ENCODE assay signal across 23 mouse cellular contexts in genomic region chr2:130705178-130705577, GRCm38 (mm10). TPM values are rescaled to one million over a fixed set of nuclear protein-coding genes. Genes with fewer than 3 reads are reported as not detected.
DNase-seq lines count a peak whose midpoint lies in the region; ATAC-seq and TF ChIP-seq lines count a peak whose summit lies in the region.
"Had no signal": no experiment of that assay in that cellular context is flagged by ENCODE, and none has a peak within 500 bp of the region (broad histone marks: within the 10 kb centered on the region; RNA-seq: fewer than 3 reads in every experiment).

No protein-coding gene starts in this region.

- peaks cover 20% of the 10 kb centered on the region for H3K36me3 ChIP-seq in limb, embryonic 15.5 days
- peaks cover 6% of the 10 kb centered on the region; the same call in 1 of the 2 replicates for H3K36me3 ChIP-seq in limb, embryonic 10.5 days
- peaks cover 2% of the 10 kb centered on the region for H3K36me3 ChIP-seq in E14TG2a.4 (ENCODE audit: insufficient read depth, low read length)

- intact Hi-C loops in gastrocnemius, adult 2 months (cut with DNase I), result no loop called here
- intact Hi-C loops in gastrocnemius, postnatal 36 days (cut with DNase I), result no loop called here

- no peak overlapping the region for H3K4me2 ChIP-seq in limb, embryonic 15.5 days
- H3K4me2 ChIP-seq: forebrain, embryonic 13.5 days; heart, embryonic 13.5 days; hindbrain, embryonic 15.5 days; liver, embryonic 15.5 days had no signal

- H3K27ac ChIP-seq in gastrocnemius, adult 2 months, result no peak overlapping the region
- peak overlapping the region; percentile 69; the same call in 1 of the 2 replicates for H3K27ac ChIP-seq in limb, embryonic 15.5 days
- H3K27ac ChIP-seq in limb, embryonic 10.5 days, result no peak overlapping the region
- H3K27ac ChIP-seq: forebrain, embryonic 13.5 days; heart, embryonic 13.5 days had no signal

- 0 out of 2 replicates have a peak, but pooled peaks cover under 1% of the 10 kb centered on the region for H3K27me3 ChIP-seq in limb, embryonic 15.5 days
- peaks cover 1% of the 10 kb centered on the region; the same call in 1 of the 2 replicates for H3K27me3 ChIP-seq in limb, embryonic 10.5 days (ENCODE audit: low read depth, poor library complexity, severe bottlenecking)
- no peaks in the 10 kb centered on the region for H3K27me3 ChIP-seq in E14TG2a.4 (ENCODE audit: insufficient read depth, low read length)
- H3K27me3 ChIP-seq: forebrain, embryonic 13.5 days; hindbrain, embryonic 15.5 days had no signal

- 63% methylated on average over 6 of the region's 6 CpGs for WGBS in limb, embryonic 15.5 days
- 70% methylated on average over 6 of the region's 6 CpGs for WGBS in limb, embryonic 10.5 days

- no peak for DNase-seq in gastrocnemius, adult 2 months
- no peak for DNase-seq in gastrocnemius, postnatal 36 days
- DNase-seq in limb, embryonic 10.5 days (ENCODE audit: low spot score), result no peak
- peak; percentile 27 for DNase-seq in brain, adult 2 months (ENCODE audit: low read depth, low spot score)
- no peak for DNase-seq in testis, postnatal 10 days (ENCODE audit: low spot score)
- DNase-seq: adrenal gland, postnatal 36 days; B cell, adult 2 months; cerebellum, adult 2 months; heart, postnatal 36 days; kidney, postnatal 14 days; lung, postnatal 14 days; midbrain, embryonic 14.5 days; thymus, postnatal 36 days had no signal

- no peak overlapping the region for H3K9ac ChIP-seq in limb, embryonic 15.5 days
- H3K9ac ChIP-seq: forebrain, embryonic 13.5 days; heart, embryonic 13.5 days; hindbrain, embryonic 15.5 days; liver, embryonic 15.5 days had no signal

- TF ChIP-seq CTCF in gastrocnemius, adult 2 months (IDR thresholded peaks at IDR 0.05), result peak; percentile 12; the same call in 1 of the 2 replicates
- TF ChIP-seq CTCF in E14TG2a.4 (conservative IDR thresholded peaks at IDR 0.05; ENCODE audit: low read length), result 0 out of 2 replicates have a peak, but pooled peaks have one; percentile 13

- no peaks in the 10 kb centered on the region for H3K9me3 ChIP-seq in limb, embryonic 15.5 days
- no peaks in the 10 kb centered on the region for H3K9me3 ChIP-seq in limb, embryonic 10.5 days (replicated peaks)
- no peaks in the 10 kb centered on the region for H3K9me3 ChIP-seq in E14TG2a.4 (ENCODE audit: low read length)
- H3K9me3 ChIP-seq: forebrain, embryonic 13.5 days; heart, embryonic 13.5 days; hindbrain, embryonic 15.5 days; liver, embryonic 15.5 days had no signal

- no peak overlapping the region for H3K4me3 ChIP-seq in gastrocnemius, adult 2 months
- H3K4me3 ChIP-seq in limb, embryonic 15.5 days, result no peak overlapping the region
- H3K4me3 ChIP-seq in limb, embryonic 10.5 days, result no peak overlapping the region
- 0 out of 2 replicates have a peak overlapping the region, but pooled peaks have one; percentile 1 for H3K4me3 ChIP-seq in E14TG2a.4 (replicated peaks; ENCODE audit: low read length)
- H3K4me3 ChIP-seq: erythroblast, embryonic 14.5 days; forebrain, embryonic 13.5 days; heart, embryonic 13.5 days; hindbrain, embryonic 15.5 days; liver, embryonic 15.5 days; myocyte had no signal

- H3K4me1 ChIP-seq in limb, embryonic 15.5 days, result peaks cover 12% of the 10 kb centered on the region
- H3K4me1 ChIP-seq in limb, embryonic 10.5 days, result peaks cover 12% of the 10 kb centered on the region
- H3K4me1 ChIP-seq in E14TG2a.4 (replicated peaks; ENCODE audit: low read depth, low read length), result peaks cover 37% of the 10 kb centered on the region
- H3K4me1 ChIP-seq: forebrain, embryonic 13.5 days; hindbrain, embryonic 15.5 days had no signal

- ATAC-seq in limb, embryonic 15.5 days (ENCODE audit: insufficient number of reproducible peaks, low FRiP score, low TSS enrichment, low read depth), result no peak
- ATAC-seq: intestine, embryonic 16.5 days had no signal

RNA-seq across cellular contexts. Expression of gene Slc4a11, which starts 7.9 kb away (rescaled TPM):
- under 1 TPM in 1 of 2 experiments, not detected in 1; 0.45 TPM for total RNA-seq in gastrocnemius, adult 2 months (2021)
- total RNA-seq in gastrocnemius, postnatal 36 days (2021), result under 1 TPM in 1 of 2 experiments, not detected in 1; 0.12 TPM
- polyA plus RNA-seq in limb, embryonic 15.5 days (2015; fragmentation: Nextera tagmentation; extraction: Ambion mirVana), result 2.6 and 2.9 TPM in 2 replicates
- polyA plus RNA-seq in limb, embryonic 10.5 days (2016; fragmentation: Nextera tagmentation; extraction: Ambion mirVana), result 0.10 and 0.60 TPM in 2 replicates
- total RNA-seq: megakaryocyte, adult 5-6 weeks had no signal
- polyA plus RNA-seq: erythroblast, embryonic 14.5 days had no signal

RNA-seq across cellular contexts. Expression of gene Itpa, which starts 37.8 kb away (rescaled TPM):
- total RNA-seq in gastrocnemius, adult 2 months (2021), result 10 to 100 TPM; 10.8 to 16.2 TPM
- total RNA-seq in gastrocnemius, postnatal 36 days (2021), result 10 to 100 TPM; 10.8 to 13.2 TPM
- 90.9 and 99.1 TPM in 2 replicates for polyA plus RNA-seq in limb, embryonic 15.5 days (2015; fragmentation: Nextera tagmentation; extraction: Ambion mirVana)
- 150 and 154 TPM in 2 replicates for polyA plus RNA-seq in limb, embryonic 10.5 days (2016; fragmentation: Nextera tagmentation; extraction: Ambion mirVana)

RNA-seq across cellular contexts. Expression of gene Ddrgk1, which starts 40.7 kb away (rescaled TPM):
- 100 to 1,000 TPM; 104 to 127 TPM for total RNA-seq in gastrocnemius, adult 2 months (2021)
- 10 to 100 TPM; 82.3 to 96.2 TPM for total RNA-seq in gastrocnemius, postnatal 36 days (2021)
- polyA plus RNA-seq in limb, embryonic 15.5 days (2015; fragmentation: Nextera tagmentation; extraction: Ambion mirVana), result 69.6 and 71.7 TPM in 2 replicates
- 43.8 and 44.8 TPM in 2 replicates for polyA plus RNA-seq in limb, embryonic 10.5 days (2016; fragmentation: Nextera tagmentation; extraction: Ambion mirVana)
